Mouse (Mus musculus): ENCODE data around the gene Acp5. TPM values are rescaled to one million over a fixed set of nuclear protein-coding genes. Genes with fewer than 3 reads are reported as not detected.

The Acp5 gene
- polyA plus RNA-seq, 1 experiment from 2014 or later = 38.1 TPM

GRCm38 (mm10) chr9:22138480-22138879 is 3.0 kb upstream of the Acp5 start:
- H3K27me3 ChIP-seq = no peaks in the 10 kb centered on the region
- no peak overlapping the region for H3K4me2 ChIP-seq (replicated peaks)
- no peak overlapping the region for H3K9ac ChIP-seq
- no peak overlapping the region for H3K27ac ChIP-seq (replicated peaks)
- H3K4me1 ChIP-seq = no peaks in the 10 kb centered on the region
- H3K36me3 ChIP-seq = no peaks in the 10 kb centered on the region
- H3K9me3 ChIP-seq (replicated peaks) = no peaks in the 10 kb centered on the region
- H3K4me3 ChIP-seq (replicated peaks) = no peak overlapping the region
- WGBS = 32% methylated on average over 2 of the region's 2 CpGs
- ATAC-seq (ENCODE audit: insufficient number of reproducible peaks, low FRiP score, low TSS enrichment, low read depth) = no peak

GRCm38 (mm10) chr9:22136765-22137547 is 1.4 kb upstream of the Acp5 start:
- no peaks in the 10 kb centered on the region for H3K36me3 ChIP-seq
- no peak overlapping the region for H3K4me3 ChIP-seq (replicated peaks)
- H3K9ac ChIP-seq = no peak overlapping the region
- H3K27ac ChIP-seq (replicated peaks) = no peak overlapping the region
- ATAC-seq (ENCODE audit: insufficient number of reproducible peaks, low FRiP score, low TSS enrichment, low read depth) = no peak
- no peak overlapping the region for H3K4me2 ChIP-seq (replicated peaks)
- 19% methylated on average over 23 of the region's 23 CpGs for WGBS
- peaks cover 4% of the 10 kb centered on the region for H3K4me1 ChIP-seq
- no peaks in the 10 kb centered on the region for H3K9me3 ChIP-seq (replicated peaks)
- H3K27me3 ChIP-seq = no peaks in the 10 kb centered on the region

- H3K4me2 ChIP-seq (replicated peaks) = no peak overlapping the region
- peaks cover 13% of the 10 kb centered on the region for H3K4me1 ChIP-seq
- H3K9me3 ChIP-seq (replicated peaks) = no peaks in the 10 kb centered on the region
Measured at GRCm38 (mm10) chr9:22134988-22135643, 395 bp downstream of the Acp5 start.

GRCm38 (mm10) chr9:22134246-22134890 is 1.1 kb downstream of the Acp5 start:
- H3K4me3 ChIP-seq (replicated peaks) = no peak overlapping the region
- no peak overlapping the region for H3K4me2 ChIP-seq (replicated peaks)

More at GRCm38 (mm10) chr9:22134988-22135643, 395 bp downstream of the Acp5 start:
- ATAC-seq (ENCODE audit: insufficient number of reproducible peaks, low FRiP score, low TSS enrichment, low read depth) = no peak
- no peaks in the 10 kb centered on the region for H3K36me3 ChIP-seq
- no peak overlapping the region for H3K4me3 ChIP-seq (replicated peaks)
- WGBS = 63% methylated on average over 9 of the region's 9 CpGs
- no peak overlapping the region for H3K27ac ChIP-seq (replicated peaks)
- no peaks in the 10 kb centered on the region for H3K27me3 ChIP-seq
- H3K9ac ChIP-seq = no peak overlapping the region

GRCm38 (mm10) chr9:22132220-22132619 is 3.3 kb downstream of the Acp5 start:
- ATAC-seq (ENCODE audit: insufficient number of reproducible peaks, low FRiP score, low TSS enrichment, low read depth) = no peak
- no peak overlapping the region for H3K9ac ChIP-seq
- no peaks in the 10 kb centered on the region for H3K9me3 ChIP-seq (replicated peaks)
- H3K27ac ChIP-seq (replicated peaks) = peak overlapping the region; percentile 68; the same call in 1 of the 2 replicates
- H3K4me2 ChIP-seq (replicated peaks) = peak overlapping the region; percentile 64
- H3K4me3 ChIP-seq (replicated peaks) = peak overlapping the region; percentile 41
- H3K4me1 ChIP-seq = peaks cover 13% of the 10 kb centered on the region
- WGBS = 40% methylated on average over 11 of the region's 11 CpGs
- H3K27me3 ChIP-seq = no peaks in the 10 kb centered on the region
- H3K36me3 ChIP-seq = no peaks in the 10 kb centered on the region

More at GRCm38 (mm10) chr9:22134246-22134890, 1.1 kb downstream of the Acp5 start:
- 81% methylated on average over 7 of the region's 7 CpGs for WGBS
- Histone ChIP-seq H3K9ac (no peak overlapping the region), H3K27me3 (no peaks in the 10 kb centered on the region), H3K36me3 (no peaks in the 10 kb centered on the region), H3K4me1 (peaks cover 13% of the 10 kb centered on the region), H3K9me3 (replicated peaks) (no peaks in the 10 kb centered on the region), H3K27ac (replicated peaks) (no peak overlapping the region)
- no peak for ATAC-seq (ENCODE audit: insufficient number of reproducible peaks, low FRiP score, low TSS enrichment, low read depth)

- Histone ChIP-seq H3K36me3 (no peaks in the 10 kb centered on the region), H3K9ac (peak overlapping the region; percentile 29; the same call in 1 of the 2 replicates), H3K9me3 (replicated peaks) (no peaks in the 10 kb centered on the region), H3K4me3 (replicated peaks) (peak overlapping the region; percentile 41), H3K27ac (replicated peaks) (0 out of 2 replicates have a peak overlapping the region, but pooled peaks have one; percentile 6), H3K4me2 (replicated peaks) (peak overlapping the region; percentile 64), H3K27me3 (no peaks in the 10 kb centered on the region), H3K4me1 (peaks cover 13% of the 10 kb centered on the region)
- ATAC-seq (ENCODE audit: insufficient number of reproducible peaks, low FRiP score, low TSS enrichment, low read depth) = 0 out of 2 replicates have a peak, but pooled peaks have one; percentile 15
- 2% methylated on average over 35 of the region's 35 CpGs for WGBS
Measured at GRCm38 (mm10) chr9:22131226-22131981, 4.1 kb downstream of the Acp5 start.

- Histone ChIP-seq H3K27ac (replicated peaks) (no peak overlapping the region), H3K4me3 (replicated peaks) (no peak overlapping the region), H3K27me3 (no peaks in the 10 kb centered on the region), H3K9me3 (replicated peaks) (no peaks in the 10 kb centered on the region), H3K4me2 (replicated peaks) (no peak overlapping the region), H3K9ac (no peak overlapping the region), H3K36me3 (no peaks in the 10 kb centered on the region), H3K4me1 (no peaks in the 10 kb centered on the region)
- 85% methylated on average over 15 of the region's 15 CpGs for WGBS
- no peak for ATAC-seq (ENCODE audit: insufficient number of reproducible peaks, low FRiP score, low TSS enrichment, low read depth)
Measured at GRCm38 (mm10) chr9:22125246-22126027, 10.1 kb downstream of the Acp5 start.

GRCm38 (mm10) chr9:22124169-22124568 is 11.3 kb downstream of the Acp5 start:
- no peak for ATAC-seq (ENCODE audit: insufficient number of reproducible peaks, low FRiP score, low TSS enrichment, low read depth)
- H3K9me3 ChIP-seq (replicated peaks) = no peaks in the 10 kb centered on the region
- H3K4me3 ChIP-seq (replicated peaks) = no peak overlapping the region
- no peak overlapping the region for H3K9ac ChIP-seq
- H3K36me3 ChIP-seq = no peaks in the 10 kb centered on the region
- no peak overlapping the region for H3K4me2 ChIP-seq (replicated peaks)
- H3K27ac ChIP-seq (replicated peaks) = no peak overlapping the region
- H3K4me1 ChIP-seq = no peaks in the 10 kb centered on the region
- WGBS = 86% methylated on average over 3 of the region's 3 CpGs
- no peaks in the 10 kb centered on the region for H3K27me3 ChIP-seq

- Histone ChIP-seq H3K9ac (no peak overlapping the region), H3K27ac (replicated peaks) (no peak overlapping the region), H3K36me3 (no peaks in the 10 kb centered on the region), H3K4me2 (replicated peaks) (no peak overlapping the region), H3K9me3 (replicated peaks) (no peaks in the 10 kb centered on the region), H3K4me3 (replicated peaks) (no peak overlapping the region), H3K27me3 (no peaks in the 10 kb centered on the region), H3K4me1 (no peaks in the 10 kb centered on the region)
- no peak for ATAC-seq (ENCODE audit: insufficient number of reproducible peaks, low FRiP score, low TSS enrichment, low read depth)
- 71% methylated on average over 7 of the region's 7 CpGs for WGBS
Measured at GRCm38 (mm10) chr9:22123069-22123609, 12.4 kb downstream of the Acp5 start.

GRCm38 (mm10) chr9:22122005-22122404 is 13.5 kb downstream of the Acp5 start:
- no peak for ATAC-seq (ENCODE audit: insufficient number of reproducible peaks, low FRiP score, low TSS enrichment, low read depth)
- 66% methylated on average over 3 of the region's 3 CpGs for WGBS
- no peaks in the 10 kb centered on the region for H3K36me3 ChIP-seq
- H3K4me1 ChIP-seq = peaks cover 6% of the 10 kb centered on the region; the same call in 1 of the 2 replicates
- no peak overlapping the region for H3K4me3 ChIP-seq (replicated peaks)
- no peak overlapping the region for H3K9ac ChIP-seq
- H3K27ac ChIP-seq (replicated peaks) = no peak overlapping the region
- H3K9me3 ChIP-seq (replicated peaks) = no peaks in the 10 kb centered on the region
- H3K4me2 ChIP-seq (replicated peaks) = no peak overlapping the region
- no peaks in the 10 kb centered on the region for H3K27me3 ChIP-seq

Measured in embryonic facial prominence, embryonic 15.5 days (tissue).